Mouse (Mus musculus): ENCODE results near the gene Cxcr5. TPM values are rescaled to one million over a fixed set of nuclear protein-coding genes. Genes with fewer than 3 reads are reported as not detected.

Cxcr5 gene
- polyA plus RNA-seq, 1 experiment from 2014 or later: not detected

- peaks cover 29% of the 10 kb centered on the region for H3K4me1 ChIP-seq
- no peak for DNase-seq (ENCODE audit: low spot score)
- peaks cover 41% of the 10 kb centered on the region for H3K36me3 ChIP-seq
- peaks cover 19% of the 10 kb centered on the region for H3K27me3 ChIP-seq (ENCODE audit: low read depth, poor library complexity, severe bottlenecking)
- peak overlapping the region; percentile 50 for H3K4me3 ChIP-seq
- no peak overlapping the region; the same call in 1 of the 2 replicates for H3K27ac ChIP-seq (replicated peaks)
- 41% methylated on average over 9 of the region's 9 CpGs for WGBS
- H3K9me3 ChIP-seq (replicated peaks): no peaks in the 10 kb centered on the region
These were observed 51.3 kb downstream of the Cxcr5 start for GRCm38 (mm10) chr9:44510355-44510871.

GRCm38 (mm10) chr9:44509487-44510354 lies 52.0 kb downstream of the Cxcr5 start:
- Histone ChIP-seq H3K4me1 (peaks cover 30% of the 10 kb centered on the region), H3K36me3 (peaks cover 46% of the 10 kb centered on the region), H3K27me3 (ENCODE audit: low read depth, poor library complexity, severe bottlenecking) (peaks cover 19% of the 10 kb centered on the region), H3K9me3 (replicated peaks) (no peaks in the 10 kb centered on the region), H3K4me3 (peak overlapping the region; percentile 50), H3K27ac (replicated peaks) (peak overlapping the region; percentile 59; the same call in 1 of the 2 replicates)
- WGBS: 13% methylated on average over 27 of the region's 27 CpGs
- DNase-seq (ENCODE audit: low spot score): peak; percentile 76

GRCm38 (mm10) chr9:44508721-44509486 lies 52.8 kb downstream of the Cxcr5 start:
- Histone ChIP-seq H3K4me1 (peaks cover 30% of the 10 kb centered on the region), H3K36me3 (peaks cover 46% of the 10 kb centered on the region), H3K9me3 (replicated peaks) (no peaks in the 10 kb centered on the region), H3K4me3 (peak overlapping the region; percentile 50; the same call in 1 of the 2 replicates), H3K27ac (replicated peaks) (0 out of 2 replicates have a peak overlapping the region, but pooled peaks have one; percentile 6), H3K27me3 (ENCODE audit: low read depth, poor library complexity, severe bottlenecking) (peaks cover 19% of the 10 kb centered on the region)
- WGBS: 82% methylated on average over 19 of the region's 19 CpGs
- DNase-seq (ENCODE audit: low spot score): no peak

- H3K4me1 ChIP-seq: peaks cover 30% of the 10 kb centered on the region
- H3K36me3 ChIP-seq: peaks cover 46% of the 10 kb centered on the region
- H3K9me3 ChIP-seq (replicated peaks): no peaks in the 10 kb centered on the region
- H3K27ac ChIP-seq (replicated peaks): no peak overlapping the region
- H3K4me3 ChIP-seq: no peak overlapping the region
- DNase-seq (ENCODE audit: low spot score): no peak
- WGBS: 87% methylated on average over 18 of the region's 18 CpGs
- peaks cover 19% of the 10 kb centered on the region for H3K27me3 ChIP-seq (ENCODE audit: low read depth, poor library complexity, severe bottlenecking)
These were observed 53.5 kb downstream of the Cxcr5 start for GRCm38 (mm10) chr9:44508124-44508619.

- WGBS: 97% methylated on average over 6 of the region's 6 CpGs
- Histone ChIP-seq H3K4me1 (peaks cover 30% of the 10 kb centered on the region), H3K4me3 (no peak overlapping the region), H3K9me3 (replicated peaks) (no peaks in the 10 kb centered on the region), H3K27me3 (ENCODE audit: low read depth, poor library complexity, severe bottlenecking) (peaks cover 19% of the 10 kb centered on the region), H3K27ac (replicated peaks) (no peak overlapping the region), H3K36me3 (peaks cover 46% of the 10 kb centered on the region)
- DNase-seq (ENCODE audit: low spot score): no peak
These were observed 54.3 kb downstream of the Cxcr5 start for GRCm38 (mm10) chr9:44507345-44507744.

- no peak overlapping the region for H3K4me3 ChIP-seq
- peaks cover 34% of the 10 kb centered on the region for H3K4me1 ChIP-seq
- DNase-seq (ENCODE audit: low spot score): no peak
- WGBS: 95% methylated on average over 13 of the region's 13 CpGs
- H3K9me3 ChIP-seq (replicated peaks): no peaks in the 10 kb centered on the region
- no peak overlapping the region for H3K27ac ChIP-seq (replicated peaks)
- H3K36me3 ChIP-seq: peaks cover 48% of the 10 kb centered on the region
- H3K27me3 ChIP-seq (ENCODE audit: low read depth, poor library complexity, severe bottlenecking): peaks cover 22% of the 10 kb centered on the region
These were observed 55.1 kb downstream of the Cxcr5 start for GRCm38 (mm10) chr9:44506566-44506965.

GRCm38 (mm10) chr9:44505824-44506467 lies 55.7 kb downstream of the Cxcr5 start:
- peak overlapping the region; percentile 55; the same call in 1 of the 2 replicates for H3K27ac ChIP-seq (replicated peaks)
- WGBS: 61% methylated on average over 23 of the region's 23 CpGs

GRCm38 (mm10) chr9:44504893-44505823 lies 56.5 kb downstream of the Cxcr5 start:
- 82% methylated on average over 20 of the region's 20 CpGs for WGBS
- H3K4me1 ChIP-seq: peaks cover 39% of the 10 kb centered on the region
- peaks cover 59% of the 10 kb centered on the region for H3K36me3 ChIP-seq
- DNase-seq (ENCODE audit: low spot score): no peak
- peak overlapping the region; percentile 18; the same call in 1 of the 2 replicates for H3K4me3 ChIP-seq
- H3K9me3 ChIP-seq (replicated peaks): no peaks in the 10 kb centered on the region
- H3K27me3 ChIP-seq (ENCODE audit: low read depth, poor library complexity, severe bottlenecking): peaks cover 30% of the 10 kb centered on the region
- H3K27ac ChIP-seq (replicated peaks): no peak overlapping the region

More at GRCm38 (mm10) chr9:44505824-44506467, 55.7 kb downstream of the Cxcr5 start:
- Histone ChIP-seq H3K36me3 (peaks cover 54% of the 10 kb centered on the region), H3K4me3 (peak overlapping the region; percentile 18; the same call in 1 of the 2 replicates), H3K9me3 (replicated peaks) (no peaks in the 10 kb centered on the region), H3K4me1 (peaks cover 39% of the 10 kb centered on the region), H3K27me3 (ENCODE audit: low read depth, poor library complexity, severe bottlenecking) (peaks cover 28% of the 10 kb centered on the region)
- DNase-seq (ENCODE audit: low spot score): no peak

- H3K4me3 ChIP-seq: peak overlapping the region; percentile 0; the same call in 1 of the 2 replicates
- peaks cover 56% of the 10 kb centered on the region for H3K4me1 ChIP-seq
- WGBS: 2% methylated on average over 4 of the region's 4 CpGs
- H3K27me3 ChIP-seq (ENCODE audit: low read depth, poor library complexity, severe bottlenecking): peaks cover 34% of the 10 kb centered on the region
- DNase-seq (ENCODE audit: low spot score): peak; percentile 74
- peaks cover 34% of the 10 kb centered on the region for H3K36me3 ChIP-seq
- no peak overlapping the region for H3K27ac ChIP-seq (replicated peaks)
- no peaks in the 10 kb centered on the region for H3K9me3 ChIP-seq (replicated peaks)
These were observed 59.7 kb downstream of the Cxcr5 start for GRCm38 (mm10) chr9:44502006-44502405.

- no peaks in the 10 kb centered on the region for H3K9me3 ChIP-seq (replicated peaks)
- H3K36me3 ChIP-seq: peaks cover 27% of the 10 kb centered on the region
- 49% methylated on average over 10 of the region's 10 CpGs for WGBS
- no peak overlapping the region for H3K27ac ChIP-seq (replicated peaks)
- H3K4me1 ChIP-seq: peaks cover 62% of the 10 kb centered on the region
- peaks cover 41% of the 10 kb centered on the region for H3K27me3 ChIP-seq (ENCODE audit: low read depth, poor library complexity, severe bottlenecking)
- H3K4me3 ChIP-seq: 0 out of 2 replicates have a peak overlapping the region, but pooled peaks have one; percentile 0
- DNase-seq (ENCODE audit: low spot score): no peak
These were observed 60.3 kb downstream of the Cxcr5 start for GRCm38 (mm10) chr9:44501206-44501879.
